Mouse (Mus musculus) heart, adult 2 months (tissue): ENCODE results near the gene Fsip2.

Experiments used
- CTCF ChIP-seq: fragments of 200-600 bp; IDR thresholded peaks from 2 replicates; pipeline ENCODE4 v1.8.1; 2022; ENCODE audit warnings: antibody characterized with exemption, mild to moderate bottlenecking, moderate library complexity
- EP300 ChIP-seq: fragments of 200-500 bp; IDR thresholded peaks from 2 replicates; pipeline ENCODE4 v1.6.1; 2011; ENCODE audit warnings: low read depth, low read length, control low read depth; ENCODE audit not compliant: insufficient read depth
- POLR2A ChIP-seq: fragments of 200-500 bp; IDR thresholded peaks from 2 replicates; pipeline ENCODE4 v1.6.1; 2011; ENCODE audit warnings: mild to moderate bottlenecking, low read depth, low read length, control low read depth; ENCODE audit not compliant: insufficient read depth

- no peak for TF ChIP-seq CTCF
- TF ChIP-seq POLR2A = no peak
- TF ChIP-seq EP300 = no peak
Observed at GRCm38 (mm10) chr2:82943472-82943871, at the start of gene Fsip2.
